Mouse (Mus musculus) cerebellum, adult (tissue): Measurements from ENCODE around the gene Rasa4.
"Not testable (repeated sequence)": the region's sequence is repeated elsewhere in the genome, so short reads cannot be mapped to it uniquely, and the experiment has no call there.

ENCODE experiments used
- ATAC-seq: cut with Nextera tagmentation; 2 replicates; pipeline ENCODE4 v1.9.2; 2017; ENCODE audit warnings: mild to moderate bottlenecking, moderate library complexity, mixed read lengths; ENCODE audit not compliant: insufficient number of reproducible peaks, low FRiP score, low TSS enrichment

Rasa4 gene

GRCm38 (mm10) chr5:136149134-136149576 lies 65.4 kb downstream of the Rasa4 start:
- not testable (repeated sequence) for ATAC-seq

GRCm38 (mm10) chr5:136152365-136152764 lies 68.6 kb downstream of the Rasa4 start:
- no peak for ATAC-seq

- ATAC-seq: no peak
Observed at GRCm38 (mm10) chr5:136155399-136155798, 71.7 kb downstream of the Rasa4 start.

DNA sequence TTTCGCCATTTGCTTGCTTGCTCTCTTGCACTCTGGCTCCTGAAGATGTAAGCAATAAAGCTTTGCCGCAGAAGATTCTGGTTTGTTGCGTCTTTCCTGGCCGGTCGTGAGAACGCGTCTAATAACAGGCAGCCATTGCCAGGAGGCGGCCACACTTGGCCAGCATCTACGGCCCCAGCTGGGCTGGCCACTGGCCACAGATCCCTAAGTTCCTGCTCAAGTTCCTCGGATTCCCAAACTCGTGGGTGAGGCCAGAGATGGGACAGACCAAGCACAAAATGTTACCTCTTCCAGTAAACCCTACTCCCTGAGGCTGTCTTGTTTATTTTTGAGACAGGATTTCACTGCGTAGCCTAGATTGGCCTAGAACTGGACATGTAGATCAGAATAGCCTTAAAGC lies 76.4 kb downstream of the Rasa4 start:
- ATAC-seq: not testable (repeated sequence)
